Mouse (Mus musculus) heart, embryonic 16.5 days (tissue): ENCODE data around the gene Lrp1. TPM values are rescaled to one million over a fixed set of nuclear protein-coding genes. Genes with fewer than 3 reads are reported as not detected.

Experiments used
- ATAC-seq: fragments of 200-750 bp; cut with Nextera tagmentation; replicated peaks from 2 replicates; pipeline ENCODE4 v1.8.0; 2017; ENCODE audit warnings: moderate number of reproducible peaks; ENCODE audit not compliant: insufficient read depth, low FRiP score; ENCODE audit errors: extremely low read depth
- H3K27ac ChIP-seq: fragments of 300-500 bp; sonication (generic); 2 replicates; pipeline ENCODE4 v1.5.1; 2014; ENCODE audit warnings: mild to moderate bottlenecking, low read length, control low read depth, moderate library complexity
- H3K27me3 ChIP-seq: fragments of 300-500 bp; sonication (generic); 2 replicates; pipeline ENCODE4 v1.6.1; 2014; ENCODE audit warnings: low read length, mixed read lengths; ENCODE audit not compliant: control insufficient read depth, insufficient read depth
- H3K36me3 ChIP-seq: fragments of 300-500 bp; sonication (generic); 2 replicates; pipeline ENCODE4 v1.6.1; 2014; ENCODE audit not compliant: control insufficient read depth, insufficient read depth
- H3K4me1 ChIP-seq: fragments of 300-500 bp; sonication (generic); 2 replicates; pipeline ENCODE4 v1.6.1; 2014; ENCODE audit warnings: low read length, mixed read lengths; ENCODE audit not compliant: control insufficient read depth, insufficient read depth
- H3K4me2 ChIP-seq: fragments of 300-500 bp; sonication (generic); 2 replicates; pipeline ENCODE4 v1.6.1; 2014; ENCODE audit warnings: low read depth, mild to moderate bottlenecking, control low read depth, low read length
- H3K4me3 ChIP-seq: fragments of 300-500 bp; sonication (generic); 2 replicates; pipeline ENCODE4 v1.5.1; 2014; ENCODE audit warnings: mild to moderate bottlenecking, control low read depth, low read length
- H3K9ac ChIP-seq: fragments of 300-500 bp; sonication (generic); 2 replicates; pipeline ENCODE4 v1.6.1; 2014; ENCODE audit warnings: low read length, control low read depth
- H3K9me3 ChIP-seq: fragments of 300-500 bp; sonication (generic); replicated peaks from 2 replicates; pipeline ENCODE4 v1.6.1; 2016; ENCODE audit warnings: low read length; ENCODE audit not compliant: control insufficient read depth
- whole genome bisulfite sequencing: fragments of 180-500 bp; shearing (Covaris S2); extraction: QIAGEN DNeasy Blood & Tissue Kit; methylation state at CpG from one replicate; pipeline ENCODE4 v1.1.7; 2014; 5-methylcytosine and 5-hydroxymethylcytosine counted together
- polyA plus RNA-seq: library from polyadenylated mRNA; unstranded; fragments of >200 nt; fragmentation: Nextera tagmentation; extraction: Ambion mirVana; gene quantifications from 2 replicates; pipeline ENCODE4 v1.2.1, GENCODE M21; 2015

Lrp1 gene
- polyA plus RNA-seq, 1 experiment from 2014 or later: 33.4 TPM

- H3K9ac ChIP-seq: no peak overlapping the region
- 0 out of 2 replicates have a peak, but pooled peaks cover 3% of the 10 kb centered on the region for H3K36me3 ChIP-seq
- 0 out of 2 replicates have a peak, but pooled peaks have one; percentile 25 for ATAC-seq
These were observed 57.1 kb downstream of the Lrp1 start for GRCm38 (mm10) chr10:127563840-127564239.

GRCm38 (mm10) chr10:127561145-127561544 is 59.8 kb downstream of the Lrp1 start:
- no peak for ATAC-seq
- H3K4me2 ChIP-seq: no peak overlapping the region
- no peak overlapping the region for H3K27ac ChIP-seq
- H3K4me3 ChIP-seq: no peak overlapping the region
- H3K9ac ChIP-seq: no peak overlapping the region
- no peaks in the 10 kb centered on the region for H3K27me3 ChIP-seq
- H3K36me3 ChIP-seq: 0 out of 2 replicates have a peak, but pooled peaks cover 10% of the 10 kb centered on the region
- H3K4me1 ChIP-seq: peaks cover 6% of the 10 kb centered on the region
- no peaks in the 10 kb centered on the region for H3K9me3 ChIP-seq

More at GRCm38 (mm10) chr10:127563840-127564239, 57.1 kb downstream of the Lrp1 start:
- H3K9me3 ChIP-seq: no peaks in the 10 kb centered on the region
- no peak overlapping the region for H3K4me3 ChIP-seq
- H3K4me2 ChIP-seq: no peak overlapping the region
- WGBS: 47% methylated on average over 8 of the region's 8 CpGs
- H3K4me1 ChIP-seq: peaks cover 6% of the 10 kb centered on the region
- no peak overlapping the region for H3K27ac ChIP-seq
- H3K27me3 ChIP-seq: no peaks in the 10 kb centered on the region

- no peak for ATAC-seq
- Histone ChIP-seq H3K9me3 (no peaks in the 10 kb centered on the region), H3K27ac (no peak overlapping the region), H3K4me1 (no peaks in the 10 kb centered on the region), H3K4me2 (no peak overlapping the region), H3K36me3 (peaks cover 15% of the 10 kb centered on the region), H3K9ac (no peak overlapping the region), H3K27me3 (no peaks in the 10 kb centered on the region), H3K4me3 (no peak overlapping the region)
- 91% methylated on average over 13 of the region's 13 CpGs for WGBS
These were observed 63.6 kb downstream of the Lrp1 start for GRCm38 (mm10) chr10:127557397-127557796.

GRCm38 (mm10) chr10:127555703-127556102 is 65.2 kb downstream of the Lrp1 start:
- WGBS: 78% methylated on average over 18 of the region's 18 CpGs
- Histone ChIP-seq H3K4me1 (no peaks in the 10 kb centered on the region), H3K27me3 (no peaks in the 10 kb centered on the region), H3K4me2 (no peak overlapping the region), H3K9me3 (no peaks in the 10 kb centered on the region), H3K9ac (no peak overlapping the region), H3K27ac (no peak overlapping the region), H3K4me3 (no peak overlapping the region), H3K36me3 (peaks cover 15% of the 10 kb centered on the region)
- ATAC-seq: peak; percentile 18; the same call in 1 of the 2 replicates

GRCm38 (mm10) chr10:127549892-127550291 is 71.1 kb downstream of the Lrp1 start:
- H3K36me3 ChIP-seq: peaks cover 5% of the 10 kb centered on the region
- H3K27me3 ChIP-seq: no peaks in the 10 kb centered on the region
- H3K27ac ChIP-seq: no peak overlapping the region
- no peak overlapping the region for H3K4me3 ChIP-seq
- H3K4me1 ChIP-seq: no peaks in the 10 kb centered on the region
- no peak overlapping the region for H3K4me2 ChIP-seq
- H3K9me3 ChIP-seq: no peaks in the 10 kb centered on the region
- H3K9ac ChIP-seq: no peak overlapping the region
- no peak for ATAC-seq
- 90% methylated on average over 17 of the region's 17 CpGs for WGBS

GRCm38 (mm10) chr10:127548236-127548635 is 72.7 kb downstream of the Lrp1 start:
- H3K4me1 ChIP-seq: no peaks in the 10 kb centered on the region
- H3K4me2 ChIP-seq: no peak overlapping the region
- no peak overlapping the region for H3K4me3 ChIP-seq
- no peaks in the 10 kb centered on the region for H3K27me3 ChIP-seq
- peaks cover 3% of the 10 kb centered on the region; the same call in 1 of the 2 replicates for H3K36me3 ChIP-seq
- ATAC-seq: no peak
- WGBS: 91% methylated on average over 15 of the region's 15 CpGs
- H3K9me3 ChIP-seq: no peaks in the 10 kb centered on the region
- H3K9ac ChIP-seq: no peak overlapping the region
- no peak overlapping the region for H3K27ac ChIP-seq

- H3K4me3 ChIP-seq: no peak overlapping the region
- no peaks in the 10 kb centered on the region for H3K27me3 ChIP-seq
- no peak overlapping the region for H3K9ac ChIP-seq
- H3K27ac ChIP-seq: no peak overlapping the region
- H3K9me3 ChIP-seq: no peaks in the 10 kb centered on the region
- no peak for ATAC-seq
- H3K4me2 ChIP-seq: no peak overlapping the region
- 84% methylated on average over 7 of the region's 7 CpGs for WGBS
- no peaks in the 10 kb centered on the region for H3K36me3 ChIP-seq
- H3K4me1 ChIP-seq: no peaks in the 10 kb centered on the region
These were observed 74.4 kb downstream of the Lrp1 start for GRCm38 (mm10) chr10:127546505-127546904.

GRCm38 (mm10) chr10:127544375-127544774 is 76.6 kb downstream of the Lrp1 start:
- no peaks in the 10 kb centered on the region for H3K4me1 ChIP-seq
- no peaks in the 10 kb centered on the region for H3K27me3 ChIP-seq
- H3K4me3 ChIP-seq: no peak overlapping the region
- no peak for ATAC-seq
- H3K4me2 ChIP-seq: no peak overlapping the region
- H3K27ac ChIP-seq: no peak overlapping the region
- H3K9me3 ChIP-seq: no peaks in the 10 kb centered on the region
- no peak overlapping the region for H3K9ac ChIP-seq
- 79% methylated on average over 20 of the region's 20 CpGs for WGBS
- H3K36me3 ChIP-seq: no peaks in the 10 kb centered on the region

GRCm38 (mm10) chr10:127543916-127544315 is 77.0 kb downstream of the Lrp1 start:
- no peaks in the 10 kb centered on the region for H3K36me3 ChIP-seq
- H3K4me2 ChIP-seq: no peak overlapping the region
- H3K27ac ChIP-seq: no peak overlapping the region
- no peak for ATAC-seq
- 75% methylated on average over 3 of the region's 3 CpGs for WGBS
- H3K9ac ChIP-seq: no peak overlapping the region
- no peaks in the 10 kb centered on the region for H3K4me1 ChIP-seq
- no peaks in the 10 kb centered on the region for H3K27me3 ChIP-seq
- H3K4me3 ChIP-seq: no peak overlapping the region
- H3K9me3 ChIP-seq: no peaks in the 10 kb centered on the region
